Mouse (Mus musculus): ENCODE measurements around the gene S1pr5. TPM values are rescaled to one million over a fixed set of nuclear protein-coding genes. Genes with fewer than 3 reads are reported as not detected.
"Not testable (repeated sequence)": the region's sequence is repeated elsewhere in the genome, so short reads cannot be mapped to it uniquely, and the experiment has no call there.

S1pr5 gene
- under 1 TPM; 0.26 to 0.32 TPM for total RNA-seq (2021)
- long read RNA-seq, experiment 1, partial matches to known transcripts: 0 of 2 reads
- long read RNA-seq, experiment 1, other reads (novel, unspliced or antisense): 1 of 2 reads
- long read RNA-seq, experiment 2: 0 reads

DNA sequence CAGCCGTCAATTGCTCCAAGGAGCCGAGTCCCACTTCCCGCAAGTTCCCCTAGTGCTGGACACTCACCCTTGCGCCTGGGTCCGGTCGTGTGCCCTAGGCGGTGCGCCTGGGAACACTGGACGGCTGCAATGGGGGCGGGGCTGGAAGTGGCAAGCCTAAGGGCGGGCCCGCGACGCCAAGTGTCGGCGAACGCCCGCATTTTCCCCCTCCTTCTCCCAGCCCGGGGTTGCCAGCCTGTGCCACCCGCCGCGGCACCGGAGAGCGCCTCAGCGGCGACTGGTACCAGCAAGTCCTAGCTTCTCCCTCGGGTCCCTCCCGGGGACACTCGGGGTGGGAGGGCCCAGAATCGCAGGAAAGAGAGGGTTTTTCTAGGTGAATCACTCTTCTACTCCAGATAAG lies at the start of gene S1pr5:
S1pr5 (minus strand) TSS at position 118 of the 400 bp plus-strand sequence.
- no peak for DNase-seq (ENCODE audit: low spot score in 2 of 2)

DNA sequence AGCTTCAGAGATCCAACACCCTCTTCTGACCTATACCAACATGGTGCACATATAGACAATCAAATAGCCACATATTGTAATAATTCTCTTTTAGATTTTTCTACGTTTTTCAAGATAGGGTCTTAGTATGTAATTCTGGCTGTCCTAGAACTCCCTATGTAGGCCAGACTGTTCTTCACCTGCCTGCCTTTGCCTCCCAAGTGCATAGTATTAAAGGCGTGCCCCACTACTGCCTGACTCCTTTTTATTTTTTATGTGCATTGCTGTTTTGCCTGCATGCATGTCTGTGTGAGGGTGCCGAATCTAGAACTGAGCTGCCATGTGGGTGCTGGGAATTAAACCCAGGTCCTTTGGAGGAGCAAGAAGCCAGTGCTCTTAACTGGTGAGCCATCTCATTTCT lies 44.0 kb upstream of the S1pr5 start:
- no peak for DNase-seq (ENCODE audit: low spot score in 2 of 2)

DNA sequence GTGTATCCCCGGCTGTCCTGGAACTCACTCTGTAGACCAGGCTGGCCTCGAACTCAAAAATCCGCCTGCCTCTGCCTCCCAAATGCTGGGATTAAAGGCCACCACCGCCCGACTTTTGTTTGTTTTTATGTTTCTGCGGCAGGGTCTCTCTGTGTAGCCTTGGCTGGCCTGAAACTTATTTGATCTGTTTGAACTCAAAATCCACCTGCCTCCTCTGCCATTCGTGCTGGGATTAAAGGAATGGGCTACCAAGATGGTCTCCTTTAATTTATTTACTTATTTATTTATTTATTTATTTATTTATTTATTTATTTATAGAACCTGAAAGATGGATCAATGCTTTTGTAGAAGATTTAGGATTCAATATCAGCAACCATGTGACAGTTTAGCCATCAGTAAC lies 43.6 kb upstream of the S1pr5 start:
- not testable (repeated sequence) for DNase-seq (ENCODE audit: low spot score in 2 of 2)

DNA sequence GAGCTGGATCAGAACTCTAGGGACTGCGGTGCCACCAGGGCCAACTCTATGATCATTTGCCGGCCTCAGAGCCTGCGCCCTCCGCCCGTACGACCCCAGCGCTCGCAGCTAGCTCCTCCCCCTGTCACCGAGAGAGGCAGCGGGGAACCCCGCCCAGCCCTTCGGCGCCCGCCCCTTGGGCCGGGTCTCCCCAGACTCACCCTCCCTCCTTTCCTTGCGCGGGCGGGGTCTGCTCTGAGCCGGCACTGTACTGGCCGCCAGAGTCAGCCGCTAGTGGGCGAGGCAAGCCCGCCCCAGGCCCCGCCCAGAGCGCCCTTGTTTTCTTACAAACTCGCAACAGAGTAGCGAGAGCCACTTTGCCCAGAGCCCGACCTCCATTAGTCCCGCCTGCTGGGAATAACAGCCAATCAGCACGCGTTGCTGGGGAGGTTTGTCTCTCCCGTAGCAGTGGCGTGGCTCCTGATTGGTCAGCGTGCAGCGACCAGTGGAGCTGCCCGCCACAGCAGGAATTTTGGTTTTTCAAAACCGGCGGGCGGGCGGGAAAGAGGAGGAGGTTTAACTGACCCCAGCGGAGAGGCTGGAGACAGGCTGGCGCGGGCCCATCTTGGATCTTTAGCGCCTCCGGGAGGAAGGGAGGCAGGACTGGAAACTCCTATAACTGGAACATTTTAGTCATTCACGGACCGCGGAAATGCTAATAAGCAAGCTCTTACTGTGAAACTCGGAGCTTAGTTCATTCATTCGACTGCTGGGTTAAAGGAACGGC lies 43.0 kb upstream of the S1pr5 start, which contains the start of gene Cdkn2d:
Cdkn2d (minus strand) TSS at position 386 of the 766 bp plus-strand sequence.
- DNase-seq (ENCODE audit: low spot score in 2 of 2): peak; percentile 98 to 100

DNA sequence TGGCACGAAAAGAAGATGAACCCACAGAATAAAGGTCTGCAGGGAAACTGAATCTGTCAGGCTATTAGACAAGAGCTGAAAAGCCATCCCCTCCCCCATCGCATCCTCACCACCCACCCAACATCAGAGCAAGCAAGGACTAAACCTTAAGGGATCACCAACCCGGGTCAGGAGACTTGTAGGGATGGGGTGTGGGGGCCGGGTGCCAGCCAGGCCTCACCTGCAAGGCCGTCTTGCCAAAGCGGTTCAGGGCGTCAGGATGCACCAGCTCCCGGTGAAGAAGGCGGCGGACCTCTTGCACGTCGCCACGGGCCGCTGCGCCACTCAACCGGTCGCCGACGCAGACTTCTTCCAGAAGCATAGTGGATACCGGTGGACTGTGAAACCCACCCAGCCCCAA lies 42.3 kb upstream of the S1pr5 start:
- no peak for DNase-seq (ENCODE audit: low spot score in 2 of 2)

DNA sequence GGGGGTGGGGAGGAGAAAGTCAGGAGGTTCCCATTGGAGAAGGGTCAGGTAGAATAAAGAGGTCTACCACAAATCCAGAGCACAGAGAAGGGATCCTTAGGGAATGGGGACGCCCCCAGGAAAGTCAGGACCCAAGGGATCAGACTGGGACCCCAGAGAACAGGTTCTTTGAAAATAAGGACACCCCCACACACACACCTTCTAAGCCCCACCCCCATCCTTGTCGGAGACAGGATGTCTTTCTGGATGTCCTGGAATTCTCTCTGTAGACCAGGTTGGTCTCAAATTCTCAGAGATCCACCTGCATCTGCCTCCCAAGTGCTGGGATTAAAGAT lies 41.1 kb upstream of the S1pr5 start:
- no peak for DNase-seq (ENCODE audit: low spot score in 2 of 2)

DNA sequence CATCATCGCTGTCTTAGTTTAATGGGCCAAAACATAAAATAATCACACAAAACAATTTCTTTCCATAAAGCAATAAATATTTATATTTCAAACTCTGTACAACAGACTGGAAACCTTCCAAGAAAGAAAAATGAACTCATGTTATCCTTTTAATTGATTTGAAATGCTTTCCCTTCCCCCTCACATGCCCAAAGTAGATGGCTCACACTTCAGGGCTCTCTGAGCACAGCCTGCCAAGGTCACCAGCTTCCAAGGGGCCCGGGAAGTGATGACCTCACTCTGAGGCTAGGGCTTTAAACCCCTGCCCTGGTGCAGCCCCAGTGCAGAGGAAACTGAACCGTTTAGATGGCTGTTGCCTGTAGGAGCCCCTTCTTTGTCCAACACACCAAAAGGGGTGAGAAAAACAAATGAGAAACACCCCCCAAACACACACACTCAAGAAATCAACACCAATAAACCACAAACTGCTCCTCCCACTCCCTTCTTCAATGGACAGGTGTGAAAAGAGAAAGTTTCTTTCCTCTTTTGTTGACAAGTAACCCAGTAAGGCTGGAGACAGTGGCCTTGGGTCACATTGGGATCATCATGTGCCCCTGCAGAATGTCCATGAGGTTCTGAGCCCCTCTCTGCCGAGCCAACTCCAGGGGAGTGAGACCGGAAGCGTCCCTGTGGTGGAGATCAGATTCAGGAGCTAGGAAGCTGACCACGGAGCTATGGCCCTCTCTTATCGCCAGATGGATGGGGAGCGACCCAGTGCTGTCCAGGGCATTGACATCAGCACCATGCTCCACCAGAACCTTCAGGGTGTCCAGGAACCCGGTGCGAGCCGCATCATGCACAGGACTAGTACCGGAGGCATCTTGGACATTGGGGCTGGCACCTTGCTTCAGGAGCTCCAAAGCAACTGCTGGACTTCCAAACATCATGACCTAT lies 40.4 kb upstream of the S1pr5 start:
- no peak for DNase-seq (ENCODE audit: low spot score in 2 of 2)

DNA sequence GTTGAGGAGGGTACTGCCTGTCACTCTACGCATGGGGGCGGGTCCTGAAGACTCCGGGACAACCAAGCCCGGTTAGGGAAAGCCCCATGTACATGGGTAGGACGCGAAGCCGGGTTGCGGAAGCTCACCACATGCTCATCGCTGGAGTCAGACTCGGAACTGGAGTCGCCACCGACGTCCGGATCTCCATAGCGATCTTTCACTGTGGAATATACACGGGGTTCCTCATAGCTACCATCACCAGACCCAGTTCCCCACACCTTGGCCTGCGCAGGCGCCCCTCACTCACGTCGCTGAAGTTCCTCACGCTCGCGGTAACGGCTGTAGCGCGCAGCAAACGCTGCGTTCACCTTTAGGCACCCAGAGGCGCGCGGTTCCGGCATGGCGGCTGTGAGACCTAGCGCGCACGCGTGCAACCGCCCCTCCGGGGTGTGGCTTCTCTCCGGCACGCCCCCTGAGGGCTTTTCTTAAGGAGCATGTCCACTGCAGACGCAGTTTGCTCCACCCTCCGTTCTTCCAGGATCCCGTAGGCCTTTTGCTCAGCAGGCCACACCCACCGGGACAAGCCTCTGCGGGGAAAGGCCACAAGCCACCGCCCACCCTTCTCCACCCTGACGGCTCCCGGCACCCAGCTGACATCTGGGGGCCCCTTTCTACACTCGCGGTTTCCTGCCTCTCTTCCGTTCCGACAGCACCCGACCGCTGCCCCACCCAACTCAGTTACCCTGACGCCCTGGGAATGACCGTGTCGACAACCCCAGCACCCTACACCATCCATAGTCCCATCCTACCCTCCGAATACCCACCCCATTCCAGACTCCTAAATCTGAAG lies 39.5 kb upstream of the S1pr5 start, which contains the start of gene Kri1:
Kri1 (minus strand) TSS at position 399 of the 832 bp plus-strand sequence.
- DNase-seq (ENCODE audit: low spot score in 2 of 2): peak; percentile 94 to 97

DNA sequence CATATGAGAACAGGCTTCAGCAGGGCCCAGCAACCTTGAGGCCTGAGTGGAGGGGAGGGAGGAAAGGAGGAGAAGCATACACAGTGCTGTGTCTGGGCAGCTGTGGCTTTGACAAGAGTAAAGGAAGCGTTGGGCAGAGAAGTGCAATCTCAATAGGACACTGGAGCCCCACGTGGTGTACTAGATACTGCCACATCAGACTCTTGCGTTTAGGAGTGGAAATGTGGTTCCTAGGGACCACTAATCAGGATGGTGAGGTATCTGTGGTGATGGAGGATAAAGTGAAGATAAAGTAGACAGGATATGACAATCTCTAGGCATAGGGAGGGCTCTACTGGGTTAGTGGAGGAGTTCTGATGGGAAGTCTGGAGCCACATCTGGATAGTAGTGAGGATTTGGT lies 38.5 kb upstream of the S1pr5 start:
- DNase-seq (ENCODE audit: low spot score in 2 of 2): no peak

DNA sequence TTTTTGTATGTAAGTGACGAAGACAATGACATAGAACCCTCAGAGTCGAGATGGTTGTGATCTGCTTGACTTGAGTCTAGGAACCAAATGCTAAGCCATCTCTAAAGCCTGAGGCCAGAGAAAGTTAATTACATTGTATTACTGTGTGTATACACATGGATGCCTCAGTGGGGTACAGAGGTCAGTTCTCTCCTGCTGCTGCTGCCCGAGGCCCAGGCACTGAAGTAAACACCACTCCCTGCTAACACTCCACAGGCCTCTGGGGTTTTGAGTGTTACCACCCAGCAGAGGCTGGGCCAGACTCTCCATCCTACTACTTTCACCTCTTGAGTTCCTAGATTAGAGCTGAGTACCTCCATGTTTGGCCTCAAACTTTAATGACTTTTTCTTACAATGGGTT lies 35.8 kb upstream of the S1pr5 start:
- DNase-seq (ENCODE audit: low spot score in 2 of 2): no peak

DNA sequence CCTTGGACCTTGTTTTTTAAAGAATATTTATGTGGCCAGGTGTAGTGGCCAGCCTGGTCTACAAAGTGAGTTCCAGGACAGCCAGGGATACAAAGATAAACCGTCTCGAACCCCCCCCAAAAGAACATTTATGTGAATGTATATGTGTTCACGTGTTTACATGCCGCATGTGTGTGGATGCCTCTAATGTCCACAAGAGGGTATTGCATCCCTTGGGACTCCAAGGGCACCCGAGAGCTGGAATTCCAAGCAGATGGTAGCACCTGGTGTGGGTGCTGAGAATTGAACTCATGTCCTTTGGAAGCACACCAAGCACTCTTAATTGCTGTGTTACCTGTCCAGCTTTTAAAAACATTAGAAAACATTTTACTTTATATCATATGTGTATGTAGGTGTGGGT lies 35.3 kb upstream of the S1pr5 start:
- no peak for DNase-seq (ENCODE audit: low spot score in 2 of 2)

DNA sequence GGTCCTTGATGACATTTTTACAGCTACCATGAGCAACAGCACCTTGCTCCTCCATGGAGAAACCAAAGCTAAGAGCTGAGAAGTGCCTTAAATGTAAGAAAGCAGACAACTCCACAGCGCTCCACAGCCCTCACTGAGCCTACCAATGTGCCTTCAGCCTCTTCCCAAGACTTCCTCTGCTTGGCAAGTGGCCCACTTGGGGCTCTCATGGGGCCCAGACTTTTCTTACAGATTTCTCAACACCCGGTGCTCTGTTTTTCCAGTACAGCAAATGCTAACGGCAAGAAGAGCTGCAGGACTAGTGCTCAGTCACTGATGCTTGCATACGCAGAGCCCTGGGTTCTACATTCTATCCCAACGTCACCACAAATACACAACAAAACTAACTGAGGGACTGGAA lies 29.5 kb upstream of the S1pr5 start:
- no peak for DNase-seq (ENCODE audit: low spot score in 2 of 2)

DNA sequence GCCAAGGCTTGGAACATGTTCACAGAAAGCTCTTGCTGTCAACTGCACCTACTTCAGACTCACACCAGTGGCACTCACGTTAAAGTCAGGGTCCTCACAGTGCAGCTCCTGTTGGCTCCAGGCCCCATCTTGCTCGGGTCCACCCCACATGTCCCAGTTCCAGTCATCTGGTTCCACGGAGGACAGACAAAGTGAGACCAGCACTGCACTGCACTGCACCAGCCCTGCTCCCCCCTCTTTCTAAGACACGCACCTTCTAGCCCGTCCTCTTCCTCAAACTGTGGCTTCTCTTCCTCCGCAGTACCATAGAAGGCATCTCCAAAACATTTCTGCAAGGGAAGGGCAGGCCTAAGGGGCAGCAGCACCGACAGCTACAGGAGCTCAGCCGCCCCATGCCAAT lies 28.1 kb upstream of the S1pr5 start:
- DNase-seq (ENCODE audit: low spot score in 2 of 2): no peak

DNA sequence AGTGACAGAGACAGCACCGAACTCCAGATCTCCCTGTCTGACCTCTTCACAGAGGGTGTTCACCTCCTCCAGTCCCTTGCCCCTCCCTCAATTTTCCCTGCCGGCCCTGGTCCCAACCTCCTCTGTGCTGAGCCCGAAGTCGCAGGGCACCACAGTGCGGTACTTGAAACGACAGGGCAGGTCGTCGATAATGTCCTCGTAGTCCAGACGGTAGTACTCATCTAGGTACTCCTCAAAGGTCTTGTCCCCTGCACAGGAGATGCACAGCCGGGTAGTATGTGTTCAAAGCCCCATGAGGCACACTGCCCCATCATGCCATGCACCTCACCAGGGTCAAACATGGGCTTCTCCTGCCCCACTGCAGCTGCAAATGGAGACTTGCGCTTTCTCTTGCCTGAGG lies 27.5 kb upstream of the S1pr5 start:
- DNase-seq (ENCODE audit: low spot score in 2 of 2): no peak

DNA sequence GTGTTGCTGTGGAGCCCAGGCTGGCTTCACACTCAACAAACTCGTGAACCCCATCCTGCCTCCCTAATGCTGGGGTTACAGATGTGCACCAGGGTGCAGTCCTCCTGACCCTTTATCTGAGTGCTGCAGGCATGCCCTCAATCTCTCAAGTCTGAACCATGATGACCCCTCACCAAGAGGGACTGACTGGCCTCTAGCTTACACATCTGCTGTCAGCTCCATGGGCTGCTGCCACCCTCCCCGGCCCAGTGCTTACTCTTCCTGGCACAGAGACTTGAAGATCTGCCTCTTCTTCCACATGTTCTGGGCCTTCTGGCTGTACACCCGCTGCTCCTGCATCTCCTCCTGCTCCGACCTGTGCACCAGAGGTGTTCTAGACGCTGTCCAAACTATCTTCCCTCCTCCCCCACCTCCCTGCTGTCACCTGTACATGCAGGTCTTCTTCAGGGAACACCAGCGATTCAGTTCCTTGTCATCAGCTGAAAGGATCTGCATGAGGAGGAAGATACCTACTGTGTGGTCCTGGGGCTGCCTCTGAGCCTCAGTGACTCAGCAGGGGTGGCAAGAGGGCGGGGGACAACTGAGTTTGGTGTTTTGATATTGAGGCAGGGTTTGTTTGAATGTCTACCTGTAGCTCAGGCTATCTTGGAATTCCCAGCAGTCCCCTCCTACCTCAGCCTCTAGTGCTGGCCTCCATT lies 26.9 kb upstream of the S1pr5 start:
- no peak for DNase-seq (ENCODE audit: low spot score in 2 of 2)

DNA sequence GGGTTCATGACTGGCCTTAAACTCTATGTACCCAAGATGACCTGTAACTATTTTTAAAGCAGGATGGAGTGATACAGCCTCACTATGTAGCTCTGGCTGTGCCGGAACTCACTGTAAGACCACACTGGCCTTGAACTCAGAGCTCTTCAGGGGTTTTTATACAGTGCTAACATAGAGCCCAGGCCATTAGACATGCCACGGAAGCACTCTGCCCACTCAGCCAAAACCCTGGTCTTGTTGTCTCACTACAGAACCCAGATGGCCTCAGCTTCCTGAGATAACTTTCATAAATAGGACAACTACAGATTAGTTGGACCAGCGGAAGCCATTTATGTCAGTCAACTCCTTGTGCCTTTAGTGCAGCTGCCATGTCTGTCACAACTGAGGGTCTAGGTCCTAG lies 26.1 kb upstream of the S1pr5 start:
- no peak for DNase-seq (ENCODE audit: low spot score in 2 of 2)

DNA sequence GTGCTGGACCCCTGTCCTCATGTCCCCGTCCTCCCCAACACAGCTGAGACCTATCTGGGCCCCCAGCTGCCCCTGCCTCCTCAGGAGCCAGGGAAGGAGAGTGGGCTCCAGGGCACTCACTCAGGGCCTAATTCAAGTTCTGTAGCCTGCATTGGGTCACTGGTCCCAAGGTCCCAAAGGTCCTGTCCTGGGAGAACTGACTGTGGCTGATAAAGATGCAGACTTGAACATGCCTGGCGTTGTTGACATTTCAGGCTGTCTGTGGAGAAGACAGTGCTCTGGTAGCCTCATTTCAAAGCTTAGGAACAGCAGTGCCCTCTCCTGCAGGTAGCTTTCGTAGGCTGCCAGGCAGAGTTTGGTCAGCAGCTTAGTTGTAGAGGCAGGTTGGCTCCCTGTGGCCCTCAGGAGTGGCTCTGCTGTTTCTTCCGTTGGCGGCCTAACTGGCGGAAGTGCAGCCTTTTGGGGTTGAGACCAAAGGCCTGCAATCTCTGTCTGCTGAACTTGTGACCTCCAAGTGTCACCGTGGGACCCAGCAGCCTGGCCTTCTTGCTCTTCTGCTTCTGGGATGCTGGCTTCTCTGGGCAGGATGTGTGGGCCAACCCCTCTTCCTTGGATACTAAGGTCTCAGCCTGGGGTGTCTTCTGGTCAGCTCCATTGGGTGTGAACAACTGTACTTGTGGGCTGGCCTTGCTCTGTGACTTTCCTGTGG lies 25.4 kb upstream of the S1pr5 start:
- DNase-seq (ENCODE audit: low spot score in 2 of 2): no peak

DNA sequence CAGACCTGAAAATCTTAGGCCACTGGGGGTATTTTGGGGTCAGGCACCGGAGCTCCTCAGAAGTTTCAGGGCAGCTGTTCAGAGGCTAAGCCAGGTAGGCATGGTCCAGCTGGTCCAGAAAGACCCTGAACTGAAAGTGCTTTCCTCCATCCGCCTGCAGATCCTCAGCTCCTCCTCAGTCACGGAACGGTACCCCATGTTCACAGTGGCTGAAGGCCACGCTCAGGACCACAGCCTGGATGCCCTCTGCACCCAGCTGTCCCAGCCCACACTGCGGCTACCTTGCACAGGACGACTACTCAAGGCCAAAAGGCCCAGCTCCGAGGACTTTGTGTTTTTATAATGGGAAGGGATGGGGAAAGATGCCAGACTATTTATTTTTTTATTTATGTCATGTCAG lies 24.9 kb upstream of the S1pr5 start:
- no peak for DNase-seq (ENCODE audit: low spot score in 2 of 2)

DNA sequence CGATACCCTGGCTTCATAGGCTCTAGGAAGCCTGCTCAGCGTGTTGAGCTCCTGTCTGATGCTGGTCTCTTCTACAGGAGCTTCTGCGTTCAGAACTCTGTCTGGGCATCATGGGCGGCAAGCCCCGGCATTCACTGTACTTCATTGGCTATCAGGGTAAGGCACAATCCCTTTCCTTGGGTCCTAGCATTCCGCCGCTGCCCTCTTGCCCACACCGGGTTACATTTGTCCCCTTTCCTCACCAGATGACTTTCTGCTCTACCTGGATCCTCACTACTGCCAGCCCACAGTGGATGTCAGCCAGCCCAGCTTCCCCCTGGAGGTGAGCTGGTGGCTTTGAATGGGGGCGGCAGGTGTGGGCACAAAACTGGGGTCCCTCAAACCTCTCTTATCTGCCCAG lies 24.1 kb upstream of the S1pr5 start:
- DNase-seq (ENCODE audit: low spot score in 2 of 2): no peak

DNA sequence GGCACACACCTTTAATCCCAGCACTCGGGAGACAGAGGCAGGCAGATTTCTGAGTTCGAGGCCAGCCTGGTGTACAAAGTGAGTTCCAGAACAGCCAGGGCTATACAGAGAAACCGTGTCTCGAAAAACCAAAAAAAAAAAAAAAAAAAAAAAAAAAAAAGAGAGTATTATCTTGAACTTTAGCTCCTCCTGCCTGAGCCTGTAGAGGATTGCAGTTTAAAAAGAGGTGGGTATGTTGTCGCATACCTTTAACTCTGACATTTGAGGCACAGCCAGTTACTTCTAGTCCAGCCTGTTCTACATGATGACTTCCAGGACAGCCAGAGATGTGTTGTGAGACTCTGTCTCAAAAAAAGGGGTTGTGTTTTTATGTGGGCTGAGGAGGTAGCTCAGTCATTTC lies 21.3 kb upstream of the S1pr5 start:
- DNase-seq (ENCODE audit: low spot score in 2 of 2): not testable (repeated sequence)
